Mouse (Mus musculus): Measurements from ENCODE around the gene Pgk1. TPM values are rescaled to one million over a fixed set of nuclear protein-coding genes. Genes with fewer than 3 reads are reported as not detected.
A peak's percentile ranks its signal among the peaks of the same experiment; 100 is the strongest.
"Not testable (repeated sequence)": the region's sequence is repeated elsewhere in the genome, so short reads cannot be mapped to it uniquely, and the experiment has no call there.

The Pgk1 gene
- polyA plus RNA-seq, 1 experiment from 2014 or later = 511 TPM

DNA sequence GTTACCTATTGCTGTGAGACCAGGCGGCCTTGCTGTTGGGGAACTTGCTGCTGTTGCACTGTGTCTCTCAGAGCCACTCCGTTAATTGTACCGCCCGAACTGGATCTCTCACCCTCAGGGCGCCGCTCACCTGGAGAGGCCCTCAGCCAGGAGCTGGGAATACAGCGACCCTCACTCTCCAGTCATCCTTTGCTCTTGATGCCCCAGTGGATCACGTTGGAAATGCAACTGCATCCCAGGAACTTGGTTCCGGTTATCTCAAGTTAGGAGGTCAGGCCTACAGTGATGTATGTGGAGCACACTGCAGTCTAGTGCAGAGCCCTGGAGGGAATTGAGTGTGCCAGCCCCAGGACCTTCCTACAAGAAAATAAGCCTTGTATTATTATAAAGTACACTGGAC is 10.6 kb upstream of the Pgk1 start:
- ATAC-seq = no peak
- WGBS = 60% methylated on average over 9 of the region's 9 CpGs
- Histone ChIP-seq H3K9ac (no peak overlapping the region), H3K27ac (no peak overlapping the region), H3K4me3 (replicated peaks) (no peak overlapping the region), H3K4me1 (replicated peaks) (no peaks in the 10 kb centered on the region), H3K27me3 (replicated peaks) (no peaks in the 10 kb centered on the region), H3K4me2 (replicated peaks) (no peak overlapping the region), H3K36me3 (no peaks in the 10 kb centered on the region), H3K9me3 (no peaks in the 10 kb centered on the region)

DNA sequence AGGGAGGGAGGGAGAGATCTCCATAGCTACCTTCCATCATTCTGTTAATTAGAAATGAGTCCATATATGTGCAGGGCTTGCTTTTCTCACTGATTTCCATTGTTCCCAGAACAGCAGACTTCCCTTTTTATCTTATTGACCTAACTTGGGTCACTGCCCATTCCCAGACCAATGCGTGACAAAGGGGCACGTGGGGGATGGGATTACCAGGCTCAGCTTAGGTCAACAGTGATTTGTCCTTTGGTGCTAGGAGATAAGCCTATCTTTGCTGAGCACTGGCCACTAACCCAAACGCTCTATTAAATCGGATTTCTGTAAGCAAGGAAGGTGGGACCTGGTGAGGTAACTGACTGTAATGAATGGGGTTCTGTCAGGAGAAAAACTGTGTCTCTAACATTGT is 2.6 kb upstream of the Pgk1 start:
- Histone ChIP-seq H3K4me1 (replicated peaks) (no peaks in the 10 kb centered on the region), H3K9ac (no peak overlapping the region), H3K9me3 (no peaks in the 10 kb centered on the region), H3K27ac (no peak overlapping the region), H3K27me3 (replicated peaks) (no peaks in the 10 kb centered on the region), H3K4me2 (replicated peaks) (no peak overlapping the region), H3K4me3 (replicated peaks) (no peak overlapping the region), H3K36me3 (no peaks in the 10 kb centered on the region)
- ATAC-seq = no peak
- WGBS = 52% methylated on average over 4 of the region's 4 CpGs

DNA sequence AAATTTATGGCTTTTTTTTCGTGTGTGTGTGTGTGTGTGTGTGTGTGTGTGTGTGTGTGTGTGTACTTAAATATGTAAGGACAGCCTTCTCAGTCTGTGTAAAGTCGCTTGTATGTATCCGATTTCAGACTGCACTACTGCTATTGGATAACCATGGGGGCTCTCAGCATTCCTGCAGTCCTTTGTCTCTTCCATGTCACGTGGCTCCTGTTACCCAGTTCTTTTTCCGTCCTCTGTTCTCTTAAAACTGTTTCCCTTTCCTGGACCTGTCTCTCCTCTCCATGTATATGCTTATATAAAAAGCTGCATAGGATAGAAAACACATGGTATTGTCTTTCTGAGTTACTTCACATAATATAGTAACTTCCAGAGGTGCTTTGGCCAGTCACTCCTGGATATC is 1.2 kb upstream of the Pgk1 start:
- Histone ChIP-seq H3K4me3 (replicated peaks) (no peak overlapping the region), H3K9ac (no peak overlapping the region), H3K27ac (peak overlapping the region; percentile 81), H3K9me3 (no peaks in the 10 kb centered on the region), H3K36me3 (no peaks in the 10 kb centered on the region), H3K27me3 (replicated peaks) (no peaks in the 10 kb centered on the region), H3K4me2 (replicated peaks) (no peak overlapping the region), H3K4me1 (replicated peaks) (no peaks in the 10 kb centered on the region)
- 18% methylated on average over 5 of the region's 5 CpGs for WGBS
- ATAC-seq = no peak

DNA sequence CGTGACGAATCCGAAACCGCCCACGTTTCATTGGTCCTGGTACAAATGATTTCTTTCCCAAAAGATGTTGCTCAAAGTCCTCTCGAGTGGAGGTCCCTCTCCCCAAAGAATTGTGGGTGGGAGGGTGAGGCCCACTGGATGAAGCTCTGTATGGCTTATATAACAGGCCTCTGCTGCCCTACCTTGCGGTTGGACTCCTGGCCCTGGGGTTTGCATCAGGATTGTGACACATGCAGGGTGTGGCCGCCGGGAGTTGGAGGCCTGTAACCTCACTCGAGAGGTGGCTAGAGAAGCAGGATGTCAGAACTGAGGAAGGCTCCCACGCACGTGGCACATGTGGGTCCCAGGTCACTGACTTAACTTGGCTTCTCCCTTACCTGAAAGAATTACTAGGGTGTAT is 837 bp downstream of the Pgk1 start:
- whole genome bisulfite sequencing = 23% methylated on average over 12 of the region's 12 CpGs
- peak overlapping the region; percentile 45 for H3K4me3 ChIP-seq (replicated peaks)
- ATAC-seq = peak; percentile 57
- peak overlapping the region; percentile 74 for H3K27ac ChIP-seq
- no peaks in the 10 kb centered on the region for H3K36me3 ChIP-seq
- H3K4me1 ChIP-seq (replicated peaks) = no peaks in the 10 kb centered on the region
- H3K27me3 ChIP-seq (replicated peaks) = no peaks in the 10 kb centered on the region
- H3K9ac ChIP-seq = peak overlapping the region; percentile 53
- H3K4me2 ChIP-seq (replicated peaks) = peak overlapping the region; percentile 58
- no peaks in the 10 kb centered on the region for H3K9me3 ChIP-seq

DNA sequence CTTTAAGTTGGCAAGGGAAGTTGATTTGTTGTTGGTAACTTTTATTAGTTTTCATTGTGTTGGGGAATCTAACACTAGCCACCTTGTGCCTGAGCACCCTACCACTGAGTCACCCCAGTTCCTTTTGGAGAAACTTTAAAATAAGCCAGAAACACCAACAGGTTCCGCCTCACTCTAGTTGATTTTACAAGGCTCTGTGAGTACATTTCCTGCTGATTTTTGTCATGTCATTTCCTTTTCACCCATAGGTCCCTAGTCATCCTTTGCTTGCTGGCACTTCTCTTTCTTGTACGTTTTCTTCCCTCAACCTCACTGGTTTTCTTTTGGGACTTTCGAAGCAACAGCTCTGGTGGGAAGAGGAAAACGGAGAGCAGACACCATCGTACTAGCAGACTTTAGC is 2.5 kb downstream of the Pgk1 start:
- no peaks in the 10 kb centered on the region for H3K36me3 ChIP-seq
- 58% methylated on average over 5 of the region's 5 CpGs for WGBS
- no peaks in the 10 kb centered on the region for H3K4me1 ChIP-seq (replicated peaks)
- no peak overlapping the region for H3K9ac ChIP-seq
- no peak for ATAC-seq
- H3K4me2 ChIP-seq (replicated peaks) = peak overlapping the region; percentile 58
- H3K4me3 ChIP-seq (replicated peaks) = peak overlapping the region; percentile 45
- H3K27ac ChIP-seq = no peak overlapping the region
- H3K27me3 ChIP-seq (replicated peaks) = no peaks in the 10 kb centered on the region
- no peaks in the 10 kb centered on the region for H3K9me3 ChIP-seq

DNA sequence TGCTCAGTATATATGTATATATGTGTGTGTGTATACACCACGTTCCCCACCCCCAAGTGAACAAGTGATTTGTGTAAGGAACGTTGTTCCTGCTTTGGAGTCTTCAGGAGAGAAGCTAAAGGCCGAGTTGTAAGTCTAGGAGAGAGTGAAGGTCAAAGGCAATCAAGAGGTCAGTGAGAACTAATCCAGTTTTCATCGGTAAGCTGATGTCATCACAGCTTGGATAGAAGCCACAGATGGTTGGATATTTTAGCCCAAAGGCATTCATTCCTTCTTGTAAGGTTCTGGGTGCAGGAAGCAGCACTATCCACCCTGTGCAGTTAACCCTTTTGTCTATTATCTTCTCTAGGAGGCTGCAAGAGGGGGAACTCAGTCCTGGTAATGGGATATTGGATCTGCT is 3.2 kb downstream of the Pgk1 start:
- H3K4me1 ChIP-seq (replicated peaks) = no peaks in the 10 kb centered on the region
- no peaks in the 10 kb centered on the region for H3K27me3 ChIP-seq (replicated peaks)
- H3K27ac ChIP-seq = no peak overlapping the region
- H3K9ac ChIP-seq = no peak overlapping the region; the same call in 1 of the 2 replicates
- H3K4me2 ChIP-seq (replicated peaks) = peak overlapping the region; percentile 58; the same call in 1 of the 2 replicates
- no peaks in the 10 kb centered on the region for H3K9me3 ChIP-seq
- WGBS = 40% methylated on average over 4 of the region's 4 CpGs
- no peak for ATAC-seq
- no peaks in the 10 kb centered on the region for H3K36me3 ChIP-seq
- H3K4me3 ChIP-seq (replicated peaks) = peak overlapping the region; percentile 45; the same call in 1 of the 2 replicates

DNA sequence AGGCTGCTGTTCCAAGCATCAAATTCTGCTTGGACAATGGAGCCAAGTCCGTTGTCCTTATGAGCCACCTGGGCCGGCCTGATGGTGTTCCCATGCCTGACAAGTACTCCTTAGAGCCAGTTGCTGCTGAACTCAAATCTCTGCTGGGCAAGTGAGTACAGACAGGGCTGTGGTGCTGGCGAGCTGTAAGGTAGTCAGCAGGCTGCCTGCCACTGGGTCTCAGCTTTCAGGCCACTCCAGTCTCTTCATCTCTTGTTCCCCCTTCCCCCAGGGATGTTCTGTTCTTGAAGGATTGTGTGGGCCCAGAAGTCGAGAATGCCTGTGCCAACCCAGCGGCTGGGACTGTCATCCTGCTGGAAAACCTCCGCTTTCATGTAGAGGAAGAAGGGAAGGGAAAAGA is 7.5 kb downstream of the Pgk1 start:
- H3K9me3 ChIP-seq; H3K4me2 ChIP-seq (replicated peaks); H3K4me3 ChIP-seq (replicated peaks); H3K27ac ChIP-seq; H3K36me3 ChIP-seq; H3K27me3 ChIP-seq (replicated peaks); H3K4me1 ChIP-seq (replicated peaks); ATAC-seq; H3K9ac ChIP-seq: not testable (repeated sequence)
- 82% methylated on average over 6 of the region's 6 CpGs for WGBS

DNA sequence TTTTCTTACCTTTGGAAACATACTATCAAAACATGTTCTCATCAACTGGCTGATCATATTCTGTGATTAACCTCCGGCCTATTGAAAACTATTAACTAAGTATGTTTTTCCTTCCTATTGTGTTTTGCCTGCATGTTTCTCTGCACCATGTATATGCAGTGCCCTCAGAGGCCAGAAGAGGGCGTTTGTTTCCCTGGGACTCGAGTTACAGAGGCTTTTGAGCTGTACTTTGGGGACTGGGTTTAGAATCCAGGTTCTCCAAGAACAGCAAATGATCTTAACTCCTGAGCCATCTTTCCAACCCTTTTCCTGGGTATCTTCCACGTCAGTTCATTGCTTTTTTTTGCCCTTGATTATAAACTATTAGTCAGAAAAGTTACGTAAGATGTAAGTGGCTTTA is 10.4 kb downstream of the Pgk1 start:
- Histone ChIP-seq H3K4me3 (replicated peaks) (no peak overlapping the region), H3K4me1 (replicated peaks) (no peaks in the 10 kb centered on the region), H3K9ac (no peak overlapping the region), H3K27me3 (replicated peaks) (no peaks in the 10 kb centered on the region), H3K27ac (no peak overlapping the region), H3K4me2 (replicated peaks) (no peak overlapping the region), H3K36me3 (no peaks in the 10 kb centered on the region), H3K9me3 (no peaks in the 10 kb centered on the region)
- no peak for ATAC-seq
- WGBS = 63% methylated on average over 5 of the region's 5 CpGs

DNA sequence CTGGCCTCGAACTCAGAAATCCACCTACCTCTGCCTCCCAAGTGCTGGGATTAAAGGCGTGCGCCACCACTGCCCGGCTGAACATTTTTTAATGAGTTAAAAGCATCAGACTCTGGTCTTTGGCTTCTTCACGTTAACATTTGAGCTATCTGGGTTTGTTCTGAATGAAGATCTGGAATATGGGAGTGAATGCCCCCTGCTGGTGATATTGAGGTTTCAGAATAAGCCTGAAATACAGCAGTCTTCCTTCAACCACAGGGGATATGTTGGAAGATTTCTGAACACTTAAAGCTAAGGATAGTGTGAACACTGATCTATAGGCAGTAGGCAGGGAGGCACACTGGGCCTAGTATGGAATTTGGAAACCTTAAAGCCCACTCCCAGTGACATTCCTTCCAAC is 12.0 kb downstream of the Pgk1 start:
- H3K36me3 ChIP-seq = no peaks in the 10 kb centered on the region
- no peak overlapping the region for H3K27ac ChIP-seq
- H3K4me3 ChIP-seq (replicated peaks) = no peak overlapping the region
- H3K27me3 ChIP-seq (replicated peaks) = no peaks in the 10 kb centered on the region
- H3K9ac ChIP-seq = no peak overlapping the region
- ATAC-seq = no peak
- H3K9me3 ChIP-seq = no peaks in the 10 kb centered on the region
- H3K4me1 ChIP-seq (replicated peaks) = no peaks in the 10 kb centered on the region
- H3K4me2 ChIP-seq (replicated peaks) = no peak overlapping the region
- 84% methylated on average over 5 of the region's 5 CpGs for whole genome bisulfite sequencing

DNA sequence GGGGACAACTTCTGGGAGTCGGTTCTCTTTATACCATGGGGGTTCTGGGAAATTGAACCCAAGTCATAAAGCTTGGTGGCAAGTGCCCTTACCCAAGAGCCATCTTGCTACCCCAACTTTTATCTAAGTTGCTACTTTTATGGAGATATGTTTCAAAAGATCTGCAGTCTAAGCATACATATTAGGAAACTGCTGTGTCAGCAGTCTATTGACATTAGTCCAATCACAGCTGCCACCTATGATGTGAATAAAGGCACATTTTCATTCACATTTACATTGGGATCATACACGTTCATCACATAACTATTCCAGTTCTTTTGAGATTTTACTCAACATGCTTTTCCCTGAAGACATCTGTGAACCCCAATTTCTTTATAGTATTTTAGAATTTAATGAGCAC is 22.2 kb downstream of the Pgk1 start:
- Histone ChIP-seq H3K36me3 (no peaks in the 10 kb centered on the region), H3K4me2 (replicated peaks) (no peak overlapping the region), H3K4me3 (replicated peaks) (no peak overlapping the region), H3K9me3 (no peaks in the 10 kb centered on the region), H3K9ac (no peak overlapping the region), H3K27me3 (replicated peaks) (no peaks in the 10 kb centered on the region), H3K27ac (no peak overlapping the region), H3K4me1 (replicated peaks) (no peaks in the 10 kb centered on the region)
- no peak for ATAC-seq
- 83% methylated on average over 2 of the region's 2 CpGs for WGBS

DNA sequence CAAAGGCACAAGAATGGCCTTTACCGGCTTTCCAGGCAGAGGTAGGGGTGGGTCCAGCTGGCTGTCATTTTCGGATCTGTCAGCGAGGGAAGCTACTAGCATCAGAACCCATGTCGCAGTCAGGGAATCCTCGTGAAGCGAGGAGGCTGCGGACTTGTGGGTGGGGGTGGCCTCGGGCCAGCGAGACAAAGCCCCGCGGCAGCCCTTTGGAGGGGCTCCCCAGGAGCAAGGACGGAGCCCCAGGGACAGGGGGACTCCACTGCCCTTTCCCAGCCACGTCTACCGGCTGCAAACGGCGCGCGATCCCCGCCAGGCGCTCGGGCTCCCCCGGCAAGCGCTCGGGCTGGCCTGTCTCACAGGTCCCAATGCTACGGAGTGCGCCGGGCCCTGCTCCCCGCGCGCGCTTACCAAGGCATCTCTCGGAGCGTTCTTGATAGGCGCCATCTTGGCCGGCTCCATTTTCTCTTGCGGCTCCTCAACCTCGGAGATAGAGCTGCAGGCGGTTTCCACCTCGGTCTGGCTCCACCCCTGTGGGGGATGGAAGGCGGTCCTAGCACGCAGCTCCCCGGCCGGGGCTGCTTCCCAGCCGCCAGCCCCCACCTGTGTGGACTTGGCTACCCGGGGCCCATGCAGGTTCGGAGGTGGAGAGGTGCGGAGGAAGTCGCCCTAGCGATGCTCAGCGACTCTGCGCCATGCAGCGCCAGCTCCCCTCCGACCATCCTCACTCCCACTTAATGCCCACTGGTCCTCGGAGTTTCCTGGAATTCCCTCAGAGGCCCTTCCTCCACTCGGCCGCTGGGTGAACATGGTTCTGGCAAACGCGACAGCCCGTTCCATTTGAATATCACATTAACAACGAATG is 32.5 kb downstream of the Pgk1 start:
- Histone ChIP-seq H3K36me3 (no peaks in the 10 kb centered on the region), H3K4me1 (replicated peaks) (no peaks in the 10 kb centered on the region), H3K27ac (peak overlapping the region; percentile 66), H3K4me2 (replicated peaks) (peak overlapping the region; percentile 58), H3K27me3 (replicated peaks) (no peaks in the 10 kb centered on the region), H3K9ac (peak overlapping the region; percentile 66), H3K4me3 (replicated peaks) (peak overlapping the region; percentile 57), H3K9me3 (no peaks in the 10 kb centered on the region)
- ATAC-seq = peak; percentile 97
- 23% methylated on average over 60 of the region's 60 CpGs for WGBS

DNA sequence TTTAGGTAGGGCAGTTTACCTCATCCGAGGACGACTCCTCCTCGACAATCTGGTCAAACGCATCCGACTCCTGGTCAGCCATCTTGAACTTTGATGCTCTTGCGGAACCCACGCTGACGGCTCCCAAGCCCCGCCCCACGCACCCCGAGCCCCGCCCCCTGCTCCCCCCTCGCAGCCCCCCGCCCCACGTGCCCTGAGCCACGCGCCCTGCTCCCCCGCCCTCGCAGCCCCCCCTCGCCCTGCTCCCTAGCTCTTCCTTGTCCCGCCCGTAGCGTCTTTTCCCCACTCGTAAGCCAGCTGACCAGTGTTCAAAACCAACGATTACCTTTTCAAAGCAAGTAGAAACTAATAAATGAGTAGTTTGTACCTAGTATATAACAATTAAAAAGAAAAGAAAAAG is 34.2 kb downstream of the Pgk1 start, which contains the start of gene Taf9b:
Taf9b (minus strand) TSS at position 101 of the 400 bp plus-strand sequence.
- Histone ChIP-seq H3K36me3 (no peaks in the 10 kb centered on the region), H3K9ac (no peak within 1 kb of the TSS), H3K27ac (no peak within 1 kb of the TSS), H3K27me3 (replicated peaks) (no peaks in the 10 kb centered on the region), H3K4me1 (replicated peaks) (no peaks in the 10 kb centered on the region), H3K4me3 (replicated peaks) (peak within 1 kb of the TSS; percentile 57; the same call in 1 of the 2 replicates), H3K9me3 (no peaks in the 10 kb centered on the region), H3K4me2 (replicated peaks) (peak within 1 kb of the TSS; percentile 58)
- WGBS = 85% methylated on average over 25 of the region's 25 CpGs
- ATAC-seq = no peak
